Mouse (Mus musculus): ENCODE measurements around the gene Poc5. TPM values are rescaled to one million over a fixed set of nuclear protein-coding genes. Genes with fewer than 3 reads are reported as not detected.
A peak's percentile ranks its signal among the peaks of the same experiment; 100 is the strongest.

Poc5 gene
- polyA plus RNA-seq, 1 experiment from 2014 or later = 8.5 TPM

DNA sequence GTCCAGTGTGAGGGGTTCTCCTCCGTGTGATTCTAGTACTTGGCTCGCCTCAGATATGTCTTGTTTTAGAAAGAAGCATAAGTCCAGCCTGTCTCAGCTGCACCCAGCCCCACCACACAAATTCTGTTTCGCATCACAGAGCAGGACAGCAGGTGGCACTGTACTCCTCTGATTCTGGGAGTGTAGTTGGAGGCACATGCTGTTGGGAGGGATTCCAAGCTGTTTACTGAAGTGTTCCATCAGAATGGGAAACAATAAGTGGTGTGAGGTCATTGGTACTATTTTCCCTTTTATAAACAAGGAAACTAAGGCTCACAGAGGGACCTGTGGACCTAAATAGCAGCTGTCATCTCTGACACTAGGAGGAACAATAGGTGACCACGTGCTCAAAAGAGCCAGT lies 18.9 kb downstream of the Poc5 start:
- peaks cover 86% of the 10 kb centered on the region for H3K36me3 ChIP-seq
- no peak overlapping the region for H3K4me3 ChIP-seq
- 65% methylated on average over 4 of the region's 4 CpGs for WGBS
- no peak overlapping the region for H3K27ac ChIP-seq (replicated peaks)
- no peak overlapping the region for H3K4me2 ChIP-seq
- ATAC-seq (ENCODE audit: extremely low read depth, insufficient number of reproducible peaks, low FRiP score, low TSS enrichment) = no peak
- H3K9me3 ChIP-seq = no peaks in the 10 kb centered on the region
- H3K4me1 ChIP-seq = no peaks in the 10 kb centered on the region
- no peaks in the 10 kb centered on the region for H3K27me3 ChIP-seq (replicated peaks)
- no peak overlapping the region for H3K9ac ChIP-seq

DNA sequence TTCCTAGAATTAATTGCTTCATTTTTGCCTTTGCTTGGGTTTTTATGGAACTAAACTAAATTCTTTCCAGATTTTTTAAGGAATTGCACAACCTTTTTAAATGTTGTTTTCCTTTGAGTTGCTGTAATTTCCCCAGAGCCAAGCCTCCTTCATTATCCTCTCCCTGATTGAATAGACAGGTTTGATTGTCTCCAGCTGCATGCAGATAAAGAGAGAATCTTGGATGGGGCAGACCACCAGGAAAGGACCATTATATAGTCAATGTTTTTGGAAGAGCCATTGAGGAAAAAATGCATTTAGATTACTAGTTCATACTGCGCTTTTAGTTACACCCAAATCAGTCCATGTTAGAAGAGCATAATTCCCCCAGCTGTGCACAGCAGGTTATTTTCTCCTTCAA lies 20.7 kb downstream of the Poc5 start:
- Histone ChIP-seq H3K9me3 (no peaks in the 10 kb centered on the region), H3K27ac (replicated peaks) (no peak overlapping the region), H3K9ac (no peak overlapping the region), H3K4me3 (no peak overlapping the region), H3K27me3 (replicated peaks) (no peaks in the 10 kb centered on the region), H3K4me2 (no peak overlapping the region), H3K36me3 (peaks cover 87% of the 10 kb centered on the region), H3K4me1 (no peaks in the 10 kb centered on the region)
- ATAC-seq (ENCODE audit: extremely low read depth, insufficient number of reproducible peaks, low FRiP score, low TSS enrichment) = no peak
- 95% methylated on average over 1 of the region's 1 CpGs for WGBS

DNA sequence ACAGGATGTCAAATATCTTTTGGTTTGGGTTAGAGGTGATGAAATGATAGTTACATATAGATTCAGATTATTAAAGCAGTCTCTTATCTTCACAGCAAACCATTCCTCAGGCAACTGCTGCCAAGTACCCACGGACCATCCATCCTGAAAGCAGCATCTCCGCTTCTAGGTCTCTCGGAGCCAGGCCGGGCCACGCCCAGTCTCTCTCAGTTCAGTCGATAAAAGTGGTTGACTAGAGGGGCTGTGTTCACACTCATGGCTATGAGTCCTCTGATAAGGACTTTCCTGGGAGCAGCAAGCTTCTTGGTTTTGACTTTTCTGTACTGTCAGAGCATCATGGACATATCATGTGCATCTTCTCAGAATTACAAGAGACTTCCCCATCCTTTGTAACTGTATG lies 26.3 kb downstream of the Poc5 start:
- Histone ChIP-seq H3K4me2 (no peak overlapping the region), H3K9me3 (no peaks in the 10 kb centered on the region), H3K4me3 (no peak overlapping the region), H3K36me3 (peaks cover 93% of the 10 kb centered on the region), H3K4me1 (no peaks in the 10 kb centered on the region), H3K27me3 (replicated peaks) (no peaks in the 10 kb centered on the region), H3K27ac (replicated peaks) (no peak overlapping the region), H3K9ac (no peak overlapping the region)
- no peak for ATAC-seq (ENCODE audit: extremely low read depth, insufficient number of reproducible peaks, low FRiP score, low TSS enrichment)
- 61% methylated on average over 6 of the region's 6 CpGs for WGBS

DNA sequence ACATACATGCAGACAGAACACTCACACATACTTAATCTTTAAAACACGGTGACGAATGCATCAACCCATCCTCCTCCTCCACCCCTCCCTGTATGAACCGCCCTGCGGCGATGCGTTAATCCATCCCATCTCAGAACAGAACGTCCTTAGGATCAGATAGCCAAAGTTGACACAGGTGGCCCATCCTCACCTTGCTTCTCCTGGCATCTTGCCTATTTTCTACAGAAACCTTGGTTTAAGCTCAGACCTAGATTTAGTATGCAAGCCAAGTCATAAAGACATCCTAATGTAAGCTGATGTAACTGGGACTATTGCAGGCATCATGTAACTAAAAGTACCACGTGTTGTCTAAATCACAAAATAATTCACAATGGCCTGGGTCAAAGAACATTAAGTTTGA lies 28.3 kb downstream of the Poc5 start:
- no peaks in the 10 kb centered on the region; the same call in 1 of the 2 replicates for H3K4me1 ChIP-seq
- H3K4me3 ChIP-seq = no peak overlapping the region
- no peaks in the 10 kb centered on the region for H3K9me3 ChIP-seq
- 91% methylated on average over 8 of the region's 8 CpGs for WGBS
- no peaks in the 10 kb centered on the region for H3K27me3 ChIP-seq (replicated peaks)
- peaks cover 78% of the 10 kb centered on the region for H3K36me3 ChIP-seq
- no peak overlapping the region for H3K4me2 ChIP-seq
- no peak overlapping the region for H3K27ac ChIP-seq (replicated peaks)
- ATAC-seq (ENCODE audit: extremely low read depth, insufficient number of reproducible peaks, low FRiP score, low TSS enrichment) = no peak
- H3K9ac ChIP-seq = no peak overlapping the region

- no peak overlapping the region for H3K4me2 ChIP-seq
- peaks cover 70% of the 10 kb centered on the region for H3K36me3 ChIP-seq
- H3K4me3 ChIP-seq = no peak overlapping the region
- H3K9ac ChIP-seq = no peak overlapping the region
- H3K27me3 ChIP-seq (replicated peaks) = no peaks in the 10 kb centered on the region
- H3K27ac ChIP-seq (replicated peaks) = no peak overlapping the region
- no peaks in the 10 kb centered on the region; the same call in 1 of the 2 replicates for H3K4me1 ChIP-seq
- no peak for ATAC-seq (ENCODE audit: extremely low read depth, insufficient number of reproducible peaks, low FRiP score, low TSS enrichment)
- 73% methylated on average over 5 of the region's 5 CpGs for WGBS
- H3K9me3 ChIP-seq = no peaks in the 10 kb centered on the region
These were observed 29.2 kb downstream of the Poc5 start for GRCm38 (mm10) chr13:96417261-96417813.

- no peaks in the 10 kb centered on the region for H3K9me3 ChIP-seq
- no peak overlapping the region for H3K9ac ChIP-seq
- WGBS = 77% methylated on average over 4 of the region's 4 CpGs
- peaks cover 60% of the 10 kb centered on the region for H3K36me3 ChIP-seq
- no peaks in the 10 kb centered on the region; the same call in 1 of the 2 replicates for H3K4me1 ChIP-seq
- no peak for ATAC-seq (ENCODE audit: extremely low read depth, insufficient number of reproducible peaks, low FRiP score, low TSS enrichment)
- H3K27ac ChIP-seq (replicated peaks) = no peak overlapping the region
- no peak overlapping the region for H3K4me2 ChIP-seq
- no peak overlapping the region for H3K4me3 ChIP-seq
- no peaks in the 10 kb centered on the region for H3K27me3 ChIP-seq (replicated peaks)
These were observed 30.4 kb downstream of the Poc5 start for GRCm38 (mm10) chr13:96418487-96418886.

GRCm38 (mm10) chr13:96421230-96421629 lies 33.1 kb downstream of the Poc5 start:
- Histone ChIP-seq H3K9me3 (no peaks in the 10 kb centered on the region), H3K36me3 (peaks cover 32% of the 10 kb centered on the region), H3K9ac (no peak overlapping the region), H3K4me2 (no peak overlapping the region), H3K27me3 (replicated peaks) (no peaks in the 10 kb centered on the region), H3K4me3 (no peak overlapping the region), H3K4me1 (no peaks in the 10 kb centered on the region; the same call in 1 of the 2 replicates), H3K27ac (replicated peaks) (no peak overlapping the region)
- ATAC-seq (ENCODE audit: extremely low read depth, insufficient number of reproducible peaks, low FRiP score, low TSS enrichment) = no peak

DNA sequence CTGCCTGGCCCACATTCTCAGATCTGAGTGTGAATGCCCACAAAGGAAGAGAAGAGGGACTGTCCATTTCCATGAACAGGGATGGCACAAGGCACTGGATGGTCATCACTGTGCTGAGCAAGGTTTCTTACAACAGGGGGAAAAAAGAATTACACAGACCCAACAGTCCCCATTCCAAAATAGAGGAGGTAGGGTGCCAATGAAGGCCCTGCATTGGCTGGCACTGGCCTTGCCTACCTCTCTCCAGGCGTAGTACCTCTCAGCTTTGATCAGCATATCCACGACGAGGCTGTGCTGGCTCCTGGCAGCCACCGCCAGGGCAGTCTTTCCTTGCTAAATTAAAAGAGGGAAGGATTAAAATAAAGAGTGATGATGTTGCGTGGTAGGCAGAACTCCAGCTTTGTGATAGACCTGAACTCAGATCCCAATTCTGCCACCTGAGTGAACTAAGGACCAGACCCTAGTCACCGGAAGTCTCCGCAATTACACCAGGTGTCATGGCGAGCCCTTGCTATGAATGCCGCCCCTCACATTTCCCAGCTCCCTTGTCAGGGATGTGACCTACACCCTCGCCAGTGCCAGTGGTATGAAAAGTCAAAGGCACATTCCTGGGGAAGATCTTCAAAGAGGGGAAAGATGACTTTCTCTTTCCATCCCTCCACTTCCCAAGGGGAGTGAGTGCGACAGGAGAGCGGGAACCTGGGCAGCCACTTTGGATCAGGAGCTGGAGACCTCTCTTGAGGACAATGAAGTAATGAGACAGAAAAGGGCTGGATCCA lies 36.6 kb downstream of the Poc5 start:
- Histone ChIP-seq H3K4me3 (no peak overlapping the region), H3K9me3 (no peaks in the 10 kb centered on the region), H3K27ac (replicated peaks) (no peak overlapping the region), H3K36me3 (0 out of 2 replicates have a peak, but pooled peaks cover under 1% of the 10 kb centered on the region), H3K27me3 (replicated peaks) (no peaks in the 10 kb centered on the region), H3K4me2 (no peak overlapping the region), H3K4me1 (peaks cover 5% of the 10 kb centered on the region), H3K9ac (no peak overlapping the region)
- no peak for ATAC-seq (ENCODE audit: extremely low read depth, insufficient number of reproducible peaks, low FRiP score, low TSS enrichment)
- WGBS = 81% methylated on average over 12 of the region's 12 CpGs

DNA sequence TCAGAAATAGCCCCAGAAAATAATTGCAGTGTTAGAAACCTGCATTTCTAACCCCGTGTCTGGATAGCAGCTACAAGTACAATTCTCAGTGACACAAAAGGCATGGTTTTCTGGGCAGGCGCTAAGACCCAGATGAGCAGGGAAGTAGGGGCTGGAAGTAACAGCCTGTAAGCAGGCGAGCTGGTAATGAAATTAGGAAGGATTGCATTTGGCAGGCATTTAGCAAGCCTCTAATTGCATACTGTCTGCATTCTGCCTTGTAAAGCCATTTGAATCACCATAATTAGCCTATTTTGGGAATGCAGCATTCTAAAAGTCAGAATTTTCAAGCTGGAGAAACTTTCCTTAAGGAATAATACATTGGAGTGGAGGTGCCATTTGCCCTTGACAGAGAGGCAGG lies 38.0 kb downstream of the Poc5 start:
- Histone ChIP-seq H3K4me3 (no peak overlapping the region), H3K27ac (replicated peaks) (no peak overlapping the region), H3K27me3 (replicated peaks) (no peaks in the 10 kb centered on the region), H3K36me3 (no peaks in the 10 kb centered on the region), H3K4me2 (no peak overlapping the region), H3K9ac (no peak overlapping the region), H3K4me1 (peaks cover 5% of the 10 kb centered on the region), H3K9me3 (no peaks in the 10 kb centered on the region)
- ATAC-seq (ENCODE audit: extremely low read depth, insufficient number of reproducible peaks, low FRiP score, low TSS enrichment) = no peak
- 57% methylated on average over 3 of the region's 3 CpGs for WGBS

- 67% methylated on average over 5 of the region's 5 CpGs for WGBS
- Histone ChIP-seq H3K9ac (no peak overlapping the region), H3K36me3 (no peaks in the 10 kb centered on the region), H3K4me1 (peaks cover 22% of the 10 kb centered on the region), H3K9me3 (no peaks in the 10 kb centered on the region), H3K4me3 (no peak overlapping the region), H3K27ac (replicated peaks) (no peak overlapping the region), H3K27me3 (replicated peaks) (no peaks in the 10 kb centered on the region), H3K4me2 (no peak overlapping the region)
- no peak for ATAC-seq (ENCODE audit: extremely low read depth, insufficient number of reproducible peaks, low FRiP score, low TSS enrichment)
These were observed 40.4 kb downstream of the Poc5 start for GRCm38 (mm10) chr13:96428531-96428930.

- H3K27me3 ChIP-seq (replicated peaks) = no peaks in the 10 kb centered on the region
- peak overlapping the region; percentile 60 for H3K4me2 ChIP-seq
- no peak overlapping the region for H3K27ac ChIP-seq (replicated peaks)
- peaks cover 54% of the 10 kb centered on the region for H3K4me1 ChIP-seq
- no peak for ATAC-seq (ENCODE audit: extremely low read depth, insufficient number of reproducible peaks, low FRiP score, low TSS enrichment)
- no peaks in the 10 kb centered on the region for H3K36me3 ChIP-seq
- H3K9ac ChIP-seq = peak overlapping the region; percentile 62; the same call in 1 of the 2 replicates
- H3K9me3 ChIP-seq = no peaks in the 10 kb centered on the region
- peak overlapping the region; percentile 28; the same call in 1 of the 2 replicates for H3K4me3 ChIP-seq
- 23% methylated on average over 12 of the region's 12 CpGs for WGBS
These were observed 43.6 kb downstream of the Poc5 start for GRCm38 (mm10) chr13:96431595-96432156.
